Mouse (Mus musculus) lung, postnatal 36 days (tissue): Measurements from ENCODE around the gene Plin3.

ENCODE experiments used
- DNase-seq: peaks from one replicate; pipeline ENCODE4 v3.0.0; 2022; ENCODE audit warnings: mixed read lengths

Gene Plin3

DNA sequence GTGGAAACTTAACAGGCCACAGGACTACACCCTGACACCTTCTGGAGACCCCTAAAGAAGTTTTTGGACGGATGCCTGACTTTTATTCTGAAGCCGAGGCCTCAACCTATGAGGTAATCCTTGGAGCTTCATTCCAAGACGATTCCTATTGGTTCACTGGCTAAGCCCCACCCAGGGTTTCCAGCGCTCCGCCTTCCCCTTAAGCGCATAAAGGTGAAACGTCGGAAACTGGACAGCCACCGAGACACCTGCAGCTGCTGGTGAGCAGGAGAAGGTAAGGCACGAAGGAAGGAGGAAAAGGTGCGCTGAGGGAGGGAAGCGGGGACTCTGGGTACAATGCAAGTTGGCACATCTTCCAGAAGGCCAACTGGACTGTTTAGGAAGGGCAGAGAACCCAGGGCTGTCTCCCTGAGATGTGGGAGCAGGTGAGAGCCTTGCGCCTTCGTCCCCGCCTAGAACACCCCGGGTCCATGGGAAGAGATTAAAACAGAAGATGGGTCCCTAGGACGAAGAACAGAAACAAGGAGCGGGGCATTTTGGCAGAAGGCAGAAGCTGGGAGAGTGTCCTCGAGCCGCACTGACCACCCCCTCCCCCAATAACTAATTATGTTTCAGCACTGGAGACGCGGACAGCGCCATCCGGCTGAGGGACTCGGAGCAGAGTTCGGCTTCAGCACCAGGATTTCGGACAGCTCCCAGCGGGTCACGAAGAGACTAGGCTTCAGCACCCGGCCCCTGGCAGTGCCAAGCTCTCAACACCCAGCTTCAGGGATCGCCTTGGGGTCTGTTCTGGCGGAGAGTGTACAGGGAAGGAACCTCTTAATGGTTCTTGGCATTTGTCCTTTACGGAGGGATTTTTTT, 50.9 kb downstream of the Plin3 start:
- DNase-seq, result peak; percentile 94

DNA sequence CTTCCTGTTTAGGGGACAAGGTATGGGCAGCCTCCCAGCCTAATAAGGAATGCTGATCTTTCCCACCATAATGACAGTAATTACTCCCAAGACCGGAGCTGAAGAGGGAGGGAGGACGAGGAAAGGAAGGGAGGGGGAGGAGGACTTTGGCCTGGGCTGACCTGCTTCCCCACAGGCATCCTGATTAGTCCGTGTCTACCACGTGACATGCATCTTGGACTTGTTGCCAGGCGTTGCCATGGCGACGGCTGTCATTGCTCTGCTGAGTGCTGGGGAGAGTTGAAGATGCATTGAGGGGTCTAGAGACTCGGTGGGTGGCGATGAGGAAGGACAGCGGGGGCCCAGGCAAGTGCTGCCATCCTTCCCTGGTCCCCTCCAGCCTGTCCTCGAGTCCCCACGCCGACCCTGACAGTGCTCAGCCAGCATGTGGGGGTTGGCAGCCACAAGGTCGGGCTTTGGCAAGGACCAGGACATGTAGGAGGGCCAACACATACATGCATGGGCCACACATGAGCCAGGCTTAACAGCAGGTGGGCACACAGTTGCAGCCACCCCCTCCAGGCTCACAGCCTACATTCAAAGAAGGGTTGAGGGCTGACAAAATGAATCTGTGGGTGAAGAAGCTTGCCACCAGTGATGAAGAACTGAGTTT, 58.7 kb downstream of the Plin3 start:
- DNase-seq, result no peak

DNA sequence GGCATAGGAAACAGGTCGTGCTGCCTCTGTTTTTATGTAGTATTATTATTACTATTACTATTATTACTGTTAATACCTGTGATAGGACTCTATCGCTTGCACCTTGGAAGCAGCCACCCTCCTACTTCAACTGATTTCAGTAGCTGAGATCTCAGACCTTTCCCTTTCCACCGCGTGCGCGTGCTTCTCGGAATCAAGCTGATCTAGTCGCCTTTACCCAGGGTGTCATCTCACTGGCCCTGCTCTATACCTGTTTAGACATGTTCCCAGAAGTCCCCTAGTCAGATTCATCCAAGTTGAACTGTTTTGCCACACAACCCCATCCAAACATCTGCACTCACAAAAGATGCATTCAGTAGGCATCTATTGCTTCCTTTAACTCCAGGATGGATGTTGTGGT, 59.3 kb downstream of the Plin3 start:
- no peak for DNase-seq

DNA sequence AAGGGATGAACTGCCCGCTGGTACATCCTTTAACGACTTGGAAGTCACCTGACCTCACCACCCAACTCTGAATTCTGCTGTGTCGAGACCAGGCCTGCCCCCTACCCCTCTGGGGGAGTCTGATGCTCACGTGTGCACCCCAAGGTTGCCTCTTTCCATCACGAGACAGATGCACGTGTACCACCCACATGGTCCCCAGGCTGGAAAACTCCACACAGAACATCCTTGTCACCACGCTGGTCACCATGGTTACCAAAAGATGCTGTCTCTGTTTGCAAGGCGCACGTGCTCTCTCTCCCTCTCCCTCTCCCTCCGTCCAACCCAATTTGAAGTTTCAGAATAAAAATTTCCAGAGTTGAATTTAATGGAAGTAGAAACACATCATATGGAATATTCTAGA, 62.7 kb downstream of the Plin3 start:
- no peak for DNase-seq
